Mouse (Mus musculus) bone marrow macrophage, adult 2 months (primary cell): ENCODE results near the gene Usp49.

Experiments
- CTCF ChIP-seq: IDR thresholded peaks from 2 replicates; pipeline ENCODE4 v1.5.1; 2012; ENCODE audit warnings: low read depth, mild to moderate bottlenecking, low read length, moderate library complexity
- POLR2A ChIP-seq: IDR thresholded peaks from 2 replicates; pipeline ENCODE4 v1.6.1; 2012; ENCODE audit warnings: mild to moderate bottlenecking, low read depth, low read length, borderline replicate concordance

- TF ChIP-seq CTCF: no peak
- no peak for TF ChIP-seq POLR2A
Observed at GRCm38 (mm10) chr17:47651953-47652352, 21.5 kb downstream of the Usp49 start.
